Mouse (Mus musculus) cerebellum, adult 8-10 months (tissue): ENCODE results near the gene Supt3.

Experiments used
- DNase-seq: peaks from one replicate; pipeline ENCODE4 v3.0.0; 2022

Gene Supt3

DNA sequence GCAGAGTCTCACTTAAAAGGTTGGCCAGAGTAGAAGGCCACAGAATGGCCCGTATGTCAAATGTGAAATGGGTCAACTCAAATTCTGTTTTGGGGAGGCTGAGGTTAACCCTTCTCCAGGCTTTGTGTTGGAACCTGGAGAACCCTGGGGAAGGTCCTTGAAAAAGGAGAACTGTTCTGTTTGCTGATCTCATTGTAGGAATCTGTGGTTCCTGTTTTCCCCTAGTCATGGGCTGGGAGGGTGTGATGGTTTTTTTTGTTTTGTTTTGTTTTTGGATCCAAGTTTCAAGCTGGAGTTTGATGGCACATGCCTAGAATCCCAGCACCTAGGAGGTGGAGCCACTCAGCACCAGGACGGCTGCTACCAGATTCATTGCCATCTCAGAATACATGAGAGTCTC lies 6.2 kb downstream of the Supt3 start:
- DNase-seq = no peak

DNA sequence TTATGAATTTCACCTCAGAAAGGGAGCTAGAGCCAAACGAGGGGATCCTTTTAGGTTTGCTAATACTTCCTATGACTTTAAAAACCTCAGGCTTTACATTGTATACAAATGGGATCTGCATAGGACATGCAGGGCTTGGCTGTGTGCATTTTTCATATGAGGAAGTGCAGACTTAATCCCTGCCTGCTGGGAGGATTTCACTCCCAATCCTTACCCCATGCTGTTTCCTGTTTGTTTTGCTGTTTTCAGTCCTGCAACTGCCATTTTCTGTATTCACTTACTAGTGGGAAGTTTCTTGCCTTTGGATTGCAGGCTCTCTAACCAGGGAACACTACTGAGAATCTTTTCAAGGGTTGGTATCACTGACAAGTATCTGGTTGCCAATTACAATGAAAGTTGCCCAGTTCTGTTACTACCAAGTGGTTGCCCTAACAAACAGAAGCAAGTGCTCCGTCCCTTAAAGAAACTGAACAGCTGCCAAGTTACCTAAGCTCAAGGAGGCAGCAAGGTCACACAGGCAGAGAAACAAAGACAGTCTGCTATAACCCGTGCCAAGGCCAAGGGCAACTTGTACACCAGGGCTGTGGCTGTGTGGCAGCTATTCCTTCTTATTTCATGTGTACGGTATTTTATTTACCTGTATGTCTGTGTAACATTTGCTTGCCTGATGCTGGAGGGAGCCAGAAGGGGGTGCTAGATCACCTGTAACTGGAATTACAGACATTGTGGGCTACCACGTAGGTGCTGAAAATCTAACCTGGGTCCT lies 12.2 kb downstream of the Supt3 start:
- no peak for DNase-seq

DNA sequence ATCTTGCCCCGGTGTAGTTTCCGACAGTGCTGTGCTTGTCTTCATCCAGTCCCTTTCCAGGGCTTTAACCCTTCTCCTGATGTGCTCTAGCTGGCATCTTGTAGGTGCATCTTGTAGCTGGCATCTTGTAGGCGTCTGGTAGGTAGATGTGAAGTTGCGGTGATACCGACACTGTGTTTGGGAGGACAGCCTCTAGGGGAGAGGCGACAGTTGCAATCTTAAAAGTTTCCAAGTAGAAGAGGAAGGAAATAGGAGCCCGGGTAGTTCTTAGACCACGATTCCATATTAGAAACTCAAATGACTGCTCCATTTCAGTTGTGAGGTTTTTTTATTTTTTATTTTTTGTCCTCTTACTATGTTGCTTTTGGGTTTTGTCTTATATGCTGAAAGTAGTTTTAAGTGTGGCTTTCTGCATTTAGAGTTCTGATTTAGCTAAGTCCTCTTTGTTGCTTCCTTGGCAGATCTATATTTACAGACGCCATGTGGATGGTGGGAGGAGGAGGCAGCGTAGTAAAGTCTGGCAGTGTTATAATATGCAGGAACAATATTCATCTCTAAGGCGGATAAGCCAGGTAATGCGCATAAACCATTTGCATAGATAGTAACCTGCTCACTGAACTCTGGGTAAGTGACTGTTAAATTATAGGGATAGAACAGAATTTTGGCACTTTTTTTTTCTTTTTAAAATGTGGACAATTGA lies 15.4 kb downstream of the Supt3 start:
- DNase-seq = no peak

DNA sequence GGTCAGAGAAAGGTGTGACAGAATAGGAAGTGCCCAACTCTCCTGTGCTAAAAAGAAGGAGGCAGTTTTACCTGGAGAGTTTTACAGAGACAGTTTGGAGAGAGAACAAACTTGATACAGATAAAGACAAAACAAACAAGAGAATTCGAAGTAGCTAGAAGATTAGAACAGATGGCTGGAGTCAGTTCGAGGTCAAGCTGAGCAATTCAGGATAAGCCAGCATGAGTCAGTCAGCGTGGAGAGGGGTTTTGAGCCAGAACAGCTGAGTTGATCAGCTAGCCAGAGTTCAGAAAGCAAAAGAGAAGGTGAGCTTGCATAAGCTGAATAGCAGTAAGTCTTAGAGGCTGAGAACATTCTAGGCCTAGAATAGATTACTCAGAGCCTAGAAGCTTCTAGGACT lies 20.4 kb downstream of the Supt3 start:
- no peak for DNase-seq

DNA sequence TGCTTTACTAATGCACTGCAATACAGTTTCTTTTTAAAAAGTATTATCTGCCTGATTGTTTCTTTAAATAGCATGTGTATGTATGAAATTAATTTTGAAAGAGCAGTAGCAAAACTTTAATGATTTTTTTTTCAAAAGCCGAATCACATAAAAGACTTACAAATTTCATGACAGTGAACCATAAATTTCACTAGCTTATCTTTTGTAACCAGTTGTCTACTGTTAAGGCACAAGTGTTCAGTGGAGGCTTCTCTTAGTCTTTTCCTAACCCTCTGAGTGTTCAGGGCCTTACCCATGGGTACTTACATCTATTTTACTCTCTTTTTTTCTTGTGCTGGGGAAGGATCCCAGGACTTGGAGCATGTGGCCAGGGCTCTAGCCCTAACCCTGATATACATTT lies 30.1 kb downstream of the Supt3 start:
- no peak for DNase-seq

DNA sequence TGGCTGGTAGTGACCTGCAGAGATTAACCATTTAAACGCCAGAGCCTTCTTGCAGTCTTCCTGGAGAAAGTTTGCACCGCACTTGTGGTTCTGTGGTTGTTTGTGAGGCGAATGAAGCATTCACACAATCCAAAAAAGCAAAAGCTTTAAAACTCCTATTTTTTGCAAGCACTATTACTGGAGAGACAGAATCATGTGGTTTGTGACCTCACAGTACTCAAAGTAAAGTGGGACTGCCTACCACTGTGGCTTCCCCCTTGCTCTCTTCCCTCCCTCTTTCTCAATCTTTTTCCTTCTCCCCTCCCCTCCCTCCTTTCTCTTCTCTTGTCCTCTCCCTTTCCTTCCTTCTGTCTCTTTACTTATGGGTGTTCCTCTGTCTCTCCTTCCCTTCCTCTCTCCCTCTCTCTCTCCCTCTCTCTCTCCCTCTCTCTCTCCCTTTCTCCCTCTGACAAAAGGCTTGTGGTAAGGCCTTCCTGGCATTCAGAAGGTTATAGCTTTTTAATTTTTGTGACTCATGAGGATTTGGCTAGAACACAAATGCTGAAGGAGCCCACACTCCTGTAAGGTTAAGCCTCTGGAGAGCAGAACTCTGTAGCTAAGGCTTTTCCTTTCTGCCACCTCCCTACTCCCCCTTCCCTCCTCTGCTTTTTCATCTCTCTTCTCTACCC lies 37.7 kb downstream of the Supt3 start, which contains the start of gene Runx2:
Gene Runx2 (minus strand): TSS at position 290 of the 668 bp plus-strand sequence.
- DNase-seq = no peak

DNA sequence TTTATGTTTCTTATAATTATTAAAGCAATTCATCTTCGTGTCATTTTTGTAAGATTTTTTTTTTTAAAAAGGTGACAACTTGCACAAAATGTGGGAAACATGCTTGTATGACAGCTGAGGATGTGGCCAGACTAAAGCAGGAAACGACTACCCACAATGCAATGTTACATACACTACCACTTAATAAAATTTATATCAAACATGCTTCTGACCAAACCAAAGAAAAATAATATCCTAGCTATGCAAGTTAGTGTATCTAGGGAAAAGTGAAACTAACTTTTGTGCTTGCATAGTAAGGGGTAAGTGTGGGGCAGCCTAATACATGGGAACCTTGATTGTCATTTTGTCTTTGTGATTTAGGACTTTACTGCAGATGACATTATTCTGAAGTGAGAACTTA lies 41.9 kb downstream of the Supt3 start:
- no peak for DNase-seq

DNA sequence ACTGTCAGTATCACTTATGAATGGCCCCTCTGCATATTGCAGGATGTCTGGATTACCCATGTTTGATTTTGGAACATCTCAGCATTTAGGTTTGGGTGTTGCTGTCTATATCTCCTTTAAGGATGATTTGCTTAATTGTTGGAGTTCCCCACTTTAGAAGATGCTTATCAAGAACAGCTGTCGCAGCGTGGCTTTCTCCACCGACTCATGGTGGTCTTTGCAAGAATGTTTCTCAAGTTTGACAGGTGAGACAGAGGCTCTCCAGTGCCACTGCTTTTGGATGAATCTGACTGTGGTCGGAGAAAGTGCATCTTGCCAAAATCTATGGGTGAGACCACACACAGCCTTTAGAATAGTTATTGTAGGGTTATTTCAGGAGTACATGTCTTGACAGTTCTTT lies 42.9 kb downstream of the Supt3 start:
- DNase-seq = no peak

DNA sequence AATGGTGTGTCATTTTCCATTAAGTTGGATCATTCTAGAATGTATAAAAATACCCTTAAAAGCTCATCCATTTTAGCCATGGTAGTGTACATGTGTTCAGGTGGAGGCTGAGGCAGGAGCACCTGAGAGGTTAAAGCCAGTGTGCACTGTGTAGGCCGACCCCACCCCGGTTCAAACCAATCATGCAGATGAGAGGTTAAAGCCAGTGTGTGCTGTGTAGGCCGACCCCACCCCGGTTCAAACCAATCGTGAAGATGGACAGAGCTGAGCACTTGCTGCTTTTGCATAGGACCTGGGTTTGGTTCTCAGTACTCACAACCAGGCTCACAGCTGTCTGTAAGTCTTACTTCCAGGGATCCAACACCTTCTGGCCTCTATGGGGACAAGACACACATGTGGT lies 45.0 kb downstream of the Supt3 start:
- DNase-seq = no peak

DNA sequence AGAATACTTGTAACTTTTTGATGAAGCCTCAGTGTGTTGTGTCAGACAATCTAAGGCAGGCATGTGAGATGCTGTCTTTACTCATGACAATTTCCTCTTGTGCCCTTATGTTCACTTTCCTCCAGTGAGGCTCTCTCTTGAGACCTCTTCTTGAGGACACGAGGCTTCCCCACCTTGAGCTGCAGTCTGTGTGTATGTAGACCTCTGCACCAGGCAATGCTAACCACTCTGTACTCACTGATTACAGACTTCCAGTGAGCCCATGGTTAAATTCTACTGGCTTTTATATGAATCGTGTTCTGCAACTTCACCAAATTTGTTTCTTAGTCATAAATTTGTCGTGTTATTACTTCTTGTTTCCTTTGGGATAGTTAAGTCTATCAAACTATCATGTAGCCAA lies 50.2 kb downstream of the Supt3 start:
- DNase-seq = no peak

- no peak for DNase-seq
Observed at GRCm38 (mm10) chr17:44827964-44828363, 51.0 kb downstream of the Supt3 start.

GRCm38 (mm10) chr17:44829587-44829986 lies 52.6 kb downstream of the Supt3 start:
- DNase-seq = no peak

- no peak for DNase-seq
Observed at GRCm38 (mm10) chr17:44831201-44831600, 54.2 kb downstream of the Supt3 start.

- no peak for DNase-seq
Observed at GRCm38 (mm10) chr17:44842184-44842583, 65.2 kb downstream of the Supt3 start.

DNA sequence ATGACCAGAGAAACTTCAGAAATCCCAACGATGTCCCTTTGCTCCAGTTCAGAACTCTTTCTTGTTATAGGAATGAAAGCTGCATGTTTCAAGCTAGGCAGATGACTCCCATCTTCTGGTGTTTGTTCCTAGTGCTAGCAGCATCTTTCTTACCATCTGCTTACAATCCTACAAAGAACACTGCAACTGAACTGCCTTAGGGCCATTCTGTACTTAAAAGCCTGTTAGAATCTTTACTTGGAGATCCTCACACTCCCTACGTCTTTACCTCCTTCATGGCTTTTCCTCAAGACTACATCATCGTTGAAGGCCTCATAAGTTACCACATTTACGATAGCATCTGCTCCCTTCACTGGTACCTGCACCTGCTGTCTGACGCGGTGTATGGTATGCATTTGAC lies 86.2 kb downstream of the Supt3 start:
- DNase-seq = no peak

DNA sequence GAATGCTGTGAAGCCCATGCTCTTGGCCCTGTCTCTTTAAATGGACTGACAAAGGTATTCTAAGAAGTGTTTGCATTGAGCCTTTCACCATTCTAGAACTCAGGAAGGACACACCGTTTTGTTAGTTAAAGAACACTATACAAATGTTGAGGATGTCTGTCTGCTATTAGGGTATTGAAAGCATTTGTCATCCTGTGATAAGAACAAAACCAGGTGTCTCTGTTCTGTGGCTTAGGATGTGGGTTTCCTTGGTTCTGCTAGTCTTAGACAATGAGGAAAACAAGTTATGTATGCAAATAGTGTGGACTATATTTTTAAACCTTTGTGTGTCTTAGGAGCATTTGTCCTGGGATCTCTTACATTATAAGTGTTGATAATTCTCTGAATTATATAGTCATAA lies 116.6 kb downstream of the Supt3 start:
- DNase-seq = no peak

DNA sequence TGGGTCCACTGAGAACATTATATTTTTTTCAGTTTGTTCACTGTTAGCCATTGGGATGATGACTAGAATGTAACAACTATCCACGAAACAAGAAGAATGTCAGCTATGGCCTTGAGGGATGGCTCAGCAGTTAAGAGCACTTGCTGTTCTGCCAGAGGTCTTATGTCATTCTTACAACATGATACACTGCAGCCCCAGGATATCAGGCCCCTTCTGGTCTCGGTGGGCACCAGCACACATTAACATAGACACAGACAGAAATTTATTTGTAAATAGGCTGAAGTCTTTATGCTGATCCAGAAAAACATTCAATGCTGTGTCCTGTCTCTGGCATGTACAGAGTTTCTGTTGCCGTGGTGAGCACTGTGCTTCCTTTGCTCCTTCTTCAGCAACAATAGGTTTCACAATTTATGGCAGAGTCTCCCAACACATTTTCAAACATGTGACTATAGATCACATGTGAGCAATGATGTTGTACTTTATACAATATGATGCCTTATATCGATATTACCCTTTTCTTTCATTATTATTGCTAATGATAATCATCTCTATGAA lies 166.7 kb downstream of the Supt3 start:
- DNase-seq = no peak

- no peak for DNase-seq
Observed at GRCm38 (mm10) chr17:44945333-44945732, 168.4 kb downstream of the Supt3 start.

- no peak for DNase-seq
Observed at GRCm38 (mm10) chr17:44948321-44948720, 171.4 kb downstream of the Supt3 start.

DNA sequence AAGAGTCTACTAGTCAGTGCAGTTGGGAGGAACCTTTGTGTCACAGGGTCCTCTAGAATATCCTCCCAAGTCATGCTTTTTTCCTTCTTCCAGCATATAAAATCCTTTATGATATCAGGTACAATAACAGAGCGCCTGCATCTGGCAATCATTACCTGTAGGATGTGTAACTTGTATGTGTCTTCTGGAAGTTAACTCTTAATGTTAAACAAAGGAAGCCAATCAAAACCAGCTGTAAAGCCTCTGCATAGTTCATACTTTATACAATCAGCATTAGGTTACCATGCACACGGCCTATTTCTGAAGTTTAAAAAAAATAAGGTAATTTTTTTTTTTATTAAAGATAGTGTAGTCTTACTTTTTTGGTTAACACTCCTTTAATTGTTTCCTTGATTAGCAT lies 179.7 kb downstream of the Supt3 start:
- no peak for DNase-seq

- DNase-seq = no peak
Observed at GRCm38 (mm10) chr17:44963051-44963798, 186.3 kb downstream of the Supt3 start.

GRCm38 (mm10) chr17:44967186-44967585 lies 190.2 kb downstream of the Supt3 start:
- DNase-seq = no peak

- no peak for DNase-seq
Observed at GRCm38 (mm10) chr17:44970255-44970654, 193.3 kb downstream of the Supt3 start.
